Mouse (Mus musculus): Measurements from ENCODE around the gene Eprs. TPM values are rescaled to one million over a fixed set of nuclear protein-coding genes. Genes with fewer than 3 reads are reported as not detected.
"Not testable (repeated sequence)": the region's sequence is repeated elsewhere in the genome, so short reads cannot be mapped to it uniquely, and the experiment has no call there.

Gene Eprs
- polyA plus RNA-seq (2012; fragmentation: generic; extraction: Trizol) = 44.2 TPM
- long read RNA-seq, experiment 1, full-length matches to known transcripts = 60 of 115 reads
- long read RNA-seq, experiment 1, partial matches to known transcripts = 43 of 115 reads
- long read RNA-seq, experiment 1, other reads (novel, unspliced or antisense) = 12 of 115 reads
- long read RNA-seq, experiment 2, full-length matches to known transcripts = 961 of 1,227 reads
- long read RNA-seq, experiment 2, partial matches to known transcripts = 190 of 1,227 reads
- long read RNA-seq, experiment 2, other reads (novel, unspliced or antisense) = 76 of 1,227 reads

DNA sequence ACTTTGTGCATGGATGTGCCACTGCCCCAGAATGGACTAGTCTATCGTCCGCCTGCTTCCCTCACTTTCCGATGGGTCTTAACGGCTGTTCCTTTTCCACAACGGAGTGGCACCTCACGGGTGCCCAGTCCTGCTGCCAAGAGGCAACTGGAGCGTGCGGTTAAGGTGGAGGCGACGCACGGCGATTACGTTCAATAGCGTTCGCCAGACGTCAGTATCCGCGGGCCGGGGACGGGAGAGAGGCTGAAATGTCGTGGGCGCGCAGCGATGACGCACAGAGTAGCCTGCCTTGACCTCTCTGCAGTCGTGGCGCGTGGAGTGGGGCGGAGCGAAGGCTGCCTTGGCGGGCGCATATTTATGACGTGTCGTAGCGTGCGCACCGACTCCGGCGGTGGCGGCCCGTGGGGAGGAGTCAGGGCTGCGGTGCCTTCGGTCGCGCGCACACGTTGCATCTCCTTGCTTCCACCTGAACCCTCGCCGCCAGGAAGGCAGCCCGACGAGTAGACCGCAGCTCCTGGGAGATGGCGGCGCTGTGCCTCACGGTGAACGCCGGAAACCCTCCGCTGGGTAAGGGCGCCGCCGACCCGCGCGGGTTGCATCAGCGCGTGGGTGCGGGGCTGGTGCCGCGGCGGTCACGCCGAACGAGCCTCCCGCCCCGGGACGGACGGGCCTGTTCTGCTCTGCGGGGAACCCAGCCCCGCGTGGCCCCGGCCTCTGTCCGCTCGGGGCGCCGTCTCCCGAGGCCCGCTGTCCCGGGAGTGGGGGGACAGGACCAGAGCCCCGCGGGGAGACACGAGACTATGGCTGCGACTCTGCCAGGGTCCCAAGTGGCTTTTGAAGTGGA lies at the start of gene Eprs:
Eprs (plus strand) TSS at position 368 of the 844 bp plus-strand sequence.
- Histone ChIP-seq H3K79me2 (ENCODE audit: control insufficient read depth, insufficient read depth) (peaks cover 49% of the 10 kb centered on the region), H3K27me3 (ENCODE audit: control insufficient read depth, insufficient read depth, insufficient read length) (no peaks in the 10 kb centered on the region), H3ac (ENCODE audit: control insufficient read depth, insufficient read length, low read depth) (peak within 1 kb of the TSS; percentile 90), H3K4me3 (ENCODE audit: insufficient read depth, poor library complexity, severe bottlenecking) (peak within 1 kb of the TSS; percentile 93), H3K36me3 (ENCODE audit: control insufficient read depth, insufficient read depth) (peaks cover 6% of the 10 kb centered on the region), H3K79me3 (ENCODE audit: low read depth) (peaks cover 42% of the 10 kb centered on the region)
- no peak for TF ChIP-seq CTCF (IDR thresholded peaks at IDR 0.05; ENCODE audit: control insufficient read depth, insufficient read depth, insufficient read length)
- peak; percentile 85 for TF ChIP-seq MAX (IDR thresholded peaks at IDR 0.05)

DNA sequence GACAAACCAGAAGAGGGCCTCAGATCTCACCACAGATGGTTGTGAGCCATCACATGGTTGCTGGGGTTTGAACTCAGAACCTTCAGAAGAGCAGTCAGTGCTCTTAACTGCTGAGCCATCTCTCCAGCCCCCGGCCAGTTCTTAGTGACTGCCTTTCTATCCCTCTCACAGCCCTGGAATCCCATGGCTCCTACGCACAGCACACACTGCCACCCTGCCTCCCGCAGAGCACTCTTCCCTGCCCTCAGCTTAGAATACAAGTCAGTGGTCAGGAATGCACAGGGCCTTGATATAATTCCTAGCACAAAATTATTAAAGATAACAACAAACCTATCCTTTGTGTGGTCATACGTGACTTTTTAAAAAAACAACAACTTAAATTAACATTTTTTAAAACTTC lies 48.3 kb upstream of the Eprs start:
- Histone ChIP-seq H3K4me3 (ENCODE audit: insufficient read depth, poor library complexity, severe bottlenecking) (no peak overlapping the region), H3K79me2 (ENCODE audit: control insufficient read depth, insufficient read depth) (peaks cover 7% of the 10 kb centered on the region), H3K27me3 (ENCODE audit: control insufficient read depth, insufficient read depth, insufficient read length) (no peaks in the 10 kb centered on the region), H3K79me3 (ENCODE audit: low read depth) (peaks cover 2% of the 10 kb centered on the region), H3K36me3 (ENCODE audit: control insufficient read depth, insufficient read depth) (peaks cover 58% of the 10 kb centered on the region), H3ac (ENCODE audit: control insufficient read depth, insufficient read length, low read depth) (no peak overlapping the region)
- TF ChIP-seq MYOD1 (IDR thresholded peaks at IDR 0.05; ENCODE audit: control insufficient read depth, insufficient read length, low read depth) = no peak

DNA sequence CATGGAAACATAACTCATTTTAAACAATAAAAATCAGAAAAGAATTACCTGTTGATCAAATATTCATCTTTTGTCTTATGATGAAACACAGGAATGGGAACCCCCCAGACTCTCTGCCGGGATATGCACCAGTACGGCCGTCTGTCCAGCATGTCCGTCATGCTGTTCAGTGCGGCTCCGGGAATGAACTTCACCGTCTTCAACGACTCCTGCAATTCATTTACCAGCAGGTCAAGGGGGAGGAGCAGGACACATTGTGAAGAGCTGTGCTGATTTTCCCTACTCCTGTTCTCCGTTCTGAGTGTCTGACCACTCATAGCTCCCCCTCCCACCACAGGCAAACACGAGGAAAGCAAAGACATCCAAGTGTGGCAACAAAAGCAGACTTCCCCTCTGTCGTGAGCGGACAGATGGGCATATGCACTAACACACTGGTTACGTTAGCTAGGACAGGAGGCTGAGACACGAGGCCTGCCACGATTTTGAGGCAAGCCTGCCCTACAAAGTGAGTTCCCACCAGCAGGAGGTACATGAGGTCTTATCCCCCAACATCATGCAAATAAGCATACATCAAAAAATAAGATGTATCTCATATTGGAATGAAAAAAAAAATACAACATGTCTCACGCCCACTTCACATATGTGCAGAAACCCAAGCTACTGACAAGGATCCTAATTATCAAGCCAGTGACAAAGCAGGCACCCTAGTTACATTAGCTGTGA lies 46.8 kb upstream of the Eprs start:
- peaks cover 7% of the 10 kb centered on the region for H3K79me2 ChIP-seq (ENCODE audit: control insufficient read depth, insufficient read depth)
- no peaks in the 10 kb centered on the region for H3K27me3 ChIP-seq (ENCODE audit: control insufficient read depth, insufficient read depth, insufficient read length)
- H3K4me3 ChIP-seq (ENCODE audit: insufficient read depth, poor library complexity, severe bottlenecking) = no peak overlapping the region
- TF ChIP-seq CTCF (IDR thresholded peaks at IDR 0.05; ENCODE audit: control insufficient read depth, insufficient read depth, insufficient read length) (no peak), MYOG (IDR thresholded peaks at IDR 0.05; ENCODE audit: control insufficient read depth, extremely low read depth, insufficient read length) (no peak), USF1 (IDR thresholded peaks at IDR 0.05; ENCODE audit: low read depth) (no peak), CEBPB (IDR thresholded peaks at IDR 0.05; ENCODE audit: low read depth) (no peak), FOSL1 (IDR thresholded peaks at IDR 0.05; ENCODE audit: insufficient read depth, low read length, poor library complexity, severe bottlenecking) (no peak), MAX (IDR thresholded peaks at IDR 0.05) (no peak), MYOD1 (IDR thresholded peaks at IDR 0.05; ENCODE audit: control insufficient read depth, insufficient read length, low read depth) (no peak)
- H3ac ChIP-seq (ENCODE audit: control insufficient read depth, insufficient read length, low read depth) = no peak overlapping the region
- peaks cover 2% of the 10 kb centered on the region for H3K79me3 ChIP-seq (ENCODE audit: low read depth)
- peaks cover 67% of the 10 kb centered on the region for H3K36me3 ChIP-seq (ENCODE audit: control insufficient read depth, insufficient read depth)

DNA sequence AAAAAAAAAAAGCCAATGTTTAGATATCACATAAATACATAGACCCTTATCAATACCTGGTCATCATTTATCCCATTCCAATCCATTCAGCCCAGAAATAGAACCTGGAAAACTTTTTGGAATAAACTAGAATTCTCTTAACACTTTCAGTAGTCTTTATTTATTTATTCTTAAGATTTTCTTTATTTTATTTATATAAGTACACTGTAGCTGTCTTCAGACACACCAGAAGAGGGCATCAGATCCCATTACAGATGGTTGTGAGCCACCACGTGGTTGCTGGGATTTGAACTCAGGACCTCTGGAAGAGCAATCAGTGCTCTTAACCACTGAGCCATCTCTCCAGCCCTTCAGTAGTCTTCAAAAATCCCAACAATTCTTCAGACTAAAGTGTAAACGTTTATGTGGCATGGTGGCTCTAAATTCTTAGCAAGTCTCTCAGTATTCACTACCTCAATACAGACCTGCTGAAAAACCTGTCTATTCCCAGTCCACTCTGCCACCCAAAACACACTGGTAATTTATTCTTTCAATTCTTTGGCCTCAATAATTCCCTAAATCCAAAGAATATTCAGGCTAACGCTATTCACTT lies 35.0 kb upstream of the Eprs start:
- Histone ChIP-seq H3K79me2 (ENCODE audit: control insufficient read depth, insufficient read depth) (peaks cover 25% of the 10 kb centered on the region), H3K4me3 (ENCODE audit: insufficient read depth, poor library complexity, severe bottlenecking) (peak overlapping the region; percentile 72), H3K36me3 (ENCODE audit: control insufficient read depth, insufficient read depth) (peaks cover 46% of the 10 kb centered on the region)
- H3K27me3 ChIP-seq (ENCODE audit: control insufficient read depth, insufficient read depth, insufficient read length); H3K79me3 ChIP-seq (ENCODE audit: low read depth); H3ac ChIP-seq (ENCODE audit: control insufficient read depth, insufficient read length, low read depth): not testable (repeated sequence)

DNA sequence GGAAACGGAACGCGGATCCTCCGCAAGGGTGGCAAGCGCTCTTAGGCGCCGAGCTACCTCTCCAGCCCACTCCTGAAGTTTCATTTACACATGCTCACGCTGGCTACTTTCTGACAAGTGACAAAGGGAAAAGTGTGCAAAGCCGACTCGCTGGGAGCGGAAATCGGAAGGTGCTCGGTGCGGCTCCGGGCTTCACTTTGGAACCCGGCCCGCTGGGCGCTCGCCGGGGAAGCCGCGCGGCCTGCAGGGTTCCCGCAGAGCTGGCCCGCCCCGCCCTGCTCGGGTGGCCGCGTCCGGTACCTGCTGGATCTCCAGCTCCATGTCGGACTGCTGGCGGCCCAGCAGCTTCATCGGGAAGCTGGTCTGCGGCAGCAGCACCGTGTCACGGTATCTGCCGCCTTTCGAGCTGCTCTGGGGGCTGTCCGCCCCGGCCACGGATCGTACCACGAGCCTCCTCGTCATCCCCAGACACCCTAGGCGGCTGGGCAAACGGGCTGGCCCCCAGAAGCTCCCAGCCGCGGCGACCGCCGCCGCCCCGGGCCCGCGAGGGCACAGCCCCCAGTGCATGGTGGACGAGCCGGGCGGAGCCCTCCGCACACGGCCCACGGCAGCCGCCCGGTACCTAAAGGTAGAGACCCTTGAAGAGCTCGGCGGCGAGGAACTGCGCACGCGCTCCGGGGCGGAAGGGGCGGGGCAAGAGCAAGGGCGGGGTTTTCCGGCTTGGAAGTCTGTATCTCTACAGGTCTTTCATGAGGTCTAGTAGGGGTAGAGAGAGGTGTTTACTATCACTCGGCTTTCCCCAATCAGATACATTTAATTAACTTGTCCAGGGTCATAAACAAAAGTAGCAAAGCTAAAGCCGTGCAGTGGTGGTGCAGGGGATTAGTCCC lies 33.9 kb upstream of the Eprs start, which contains the start of gene Iars2:
Iars2 (minus strand) TSS at position 676 of the 890 bp plus-strand sequence.
- Histone ChIP-seq H3K36me3 (ENCODE audit: control insufficient read depth, insufficient read depth) (peaks cover 35% of the 10 kb centered on the region), H3K4me3 (ENCODE audit: insufficient read depth, poor library complexity, severe bottlenecking) (peak within 1 kb of the TSS; percentile 72), H3K79me3 (ENCODE audit: low read depth) (peaks cover 19% of the 10 kb centered on the region), H3ac (ENCODE audit: control insufficient read depth, insufficient read length, low read depth) (peak within 1 kb of the TSS; percentile 97), H3K27me3 (ENCODE audit: control insufficient read depth, insufficient read depth, insufficient read length) (no peaks in the 10 kb centered on the region), H3K79me2 (ENCODE audit: control insufficient read depth, insufficient read depth) (peaks cover 37% of the 10 kb centered on the region)
- TF ChIP-seq CEBPB (IDR thresholded peaks at IDR 0.05; ENCODE audit: low read depth) (no peak), MAX (IDR thresholded peaks at IDR 0.05) (peak; percentile 13)
